ENCODE assay signal across 36 mouse cellular contexts in the genomic region with DNA sequence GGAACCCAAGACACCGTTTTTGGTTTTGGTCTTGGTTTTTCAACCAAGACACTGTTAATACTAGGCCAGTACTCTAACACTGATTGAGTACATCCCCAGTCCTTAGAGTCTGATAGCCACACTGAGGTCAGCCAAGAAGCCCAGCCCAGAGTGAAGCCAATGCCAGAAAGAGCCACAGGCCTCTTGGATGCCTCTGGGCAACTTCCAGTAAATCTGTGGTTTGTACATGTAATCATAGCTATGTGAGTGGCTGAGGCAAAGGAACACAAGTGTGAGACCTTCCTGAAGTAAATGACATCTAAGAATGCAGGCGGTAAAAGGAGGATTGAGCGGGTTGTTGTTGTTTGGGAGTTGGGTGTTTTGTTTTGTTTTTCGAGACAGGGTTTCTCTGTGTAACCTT. TPM values are rescaled to one million over a fixed set of nuclear protein-coding genes. Genes with fewer than 3 reads are reported as not detected.
DNase-seq lines count a peak whose midpoint lies in the region; ATAC-seq lines count a peak whose summit lies in the region.
"Had no signal": no experiment of that assay in that cellular context is flagged by ENCODE, and none has a peak within 500 bp of the region (broad histone marks: within the 10 kb centered on the region; RNA-seq: fewer than 3 reads in every experiment).

No protein-coding gene starts in this region.

- H3K9me3 ChIP-seq in midbrain, embryonic 16.5 days (replicated peaks; ENCODE audit: control insufficient read depth, low read length, poor library complexity, severe bottlenecking) = no peaks in the 10 kb centered on the region
- H3K9me3 ChIP-seq in midbrain, embryonic 15.5 days = no peaks in the 10 kb centered on the region
- H3K9me3 ChIP-seq: embryonic facial prominence, embryonic 15.5 days; forebrain, embryonic 10.5 days; forebrain, embryonic 13.5 days; G1E; heart, embryonic 12.5 days; heart, embryonic 15.5 days; hindbrain, embryonic 10.5 days; hindbrain, embryonic 13.5 days; intestine, embryonic 15.5 days had no signal

- WGBS in midbrain, embryonic 16.5 days = 90% methylated on average over 4 of the region's 4 CpGs
- 97% methylated on average over 4 of the region's 4 CpGs for WGBS in midbrain, embryonic 15.5 days

- H3K36me3 ChIP-seq in midbrain, embryonic 16.5 days (ENCODE audit: control insufficient read depth, insufficient read depth, low read length) = no peaks in the 10 kb centered on the region
- no peaks in the 10 kb centered on the region for H3K36me3 ChIP-seq in midbrain, embryonic 15.5 days (replicated peaks)
- H3K36me3 ChIP-seq: heart, embryonic 15.5 days; intestine, embryonic 15.5 days had no signal

- H3K4me3 ChIP-seq in midbrain, embryonic 16.5 days (ENCODE audit: low read depth, low read length) = no peak overlapping the region
- no peak overlapping the region for H3K4me3 ChIP-seq in midbrain, embryonic 15.5 days
- H3K4me3 ChIP-seq: embryonic facial prominence, embryonic 15.5 days; erythroblast, embryonic 14.5 days; forebrain, embryonic 10.5 days; forebrain, embryonic 13.5 days; heart, embryonic 12.5 days; heart, embryonic 15.5 days; hindbrain, embryonic 10.5 days; hindbrain, embryonic 13.5 days; intestine, embryonic 15.5 days had no signal

- H3K27ac ChIP-seq in midbrain, embryonic 16.5 days (ENCODE audit: low read length) = no peak overlapping the region
- no peak overlapping the region for H3K27ac ChIP-seq in midbrain, embryonic 15.5 days
- H3K27ac ChIP-seq: embryonic facial prominence, embryonic 15.5 days; forebrain, embryonic 10.5 days; forebrain, embryonic 13.5 days; heart, embryonic 15.5 days; hindbrain, embryonic 10.5 days; hindbrain, embryonic 13.5 days; intestine, embryonic 15.5 days had no signal

- no peak overlapping the region for H3K9ac ChIP-seq in midbrain, embryonic 16.5 days (ENCODE audit: low read depth, low read length)
- no peak overlapping the region for H3K9ac ChIP-seq in midbrain, embryonic 15.5 days
- H3K9ac ChIP-seq: embryonic facial prominence, embryonic 15.5 days; forebrain, embryonic 13.5 days; heart, embryonic 12.5 days; heart, embryonic 15.5 days; hindbrain, embryonic 13.5 days; intestine, embryonic 15.5 days had no signal

- H3K27me3 ChIP-seq in midbrain, embryonic 16.5 days (ENCODE audit: control insufficient read depth, insufficient read depth, low read depth, low read length) = no peaks in the 10 kb centered on the region
- no peaks in the 10 kb centered on the region for H3K27me3 ChIP-seq in midbrain, embryonic 15.5 days (replicated peaks)
- H3K27me3 ChIP-seq: CH12.LX; embryonic facial prominence, embryonic 15.5 days; forebrain, embryonic 13.5 days; heart, embryonic 12.5 days; heart, embryonic 15.5 days; hindbrain, embryonic 13.5 days; intestine, embryonic 15.5 days had no signal

- no peak overlapping the region for H3K4me2 ChIP-seq in midbrain, embryonic 16.5 days (ENCODE audit: low read length)
- H3K4me2 ChIP-seq in midbrain, embryonic 15.5 days = no peak overlapping the region
- H3K4me2 ChIP-seq: embryonic facial prominence, embryonic 15.5 days; forebrain, embryonic 13.5 days; heart, embryonic 12.5 days; heart, embryonic 15.5 days; hindbrain, embryonic 13.5 days; intestine, embryonic 15.5 days had no signal

- no peak for ATAC-seq in midbrain, embryonic 16.5 days
- no peak for ATAC-seq in midbrain, embryonic 15.5 days (replicated peaks)
- ATAC-seq: activated CD4-positive, CD25-positive, alpha-beta regulatory T cell, adult 4 months; forebrain, embryonic 13.5 days; forebrain, embryonic 16.5 days; hindbrain, embryonic 16.5 days; intestine, embryonic 15.5 days had no signal

- no peaks in the 10 kb centered on the region for H3K4me1 ChIP-seq in midbrain, embryonic 16.5 days (ENCODE audit: control insufficient read depth, insufficient read depth, low read length)
- H3K4me1 ChIP-seq in midbrain, embryonic 15.5 days = no peaks in the 10 kb centered on the region
- H3K4me1 ChIP-seq: embryonic facial prominence, embryonic 15.5 days; forebrain, embryonic 10.5 days; forebrain, embryonic 13.5 days; heart, embryonic 12.5 days; heart, embryonic 15.5 days; hindbrain, embryonic 10.5 days; hindbrain, embryonic 13.5 days; intestine, embryonic 15.5 days had no signal

- DNase-seq in lung, postnatal 10 days = peak; percentile 32
- no peak for DNase-seq in lung, adult 18-20 months
- peak; percentile 90 for DNase-seq in 3T3-L1 (ENCODE audit: low read depth, low spot score)
- peak; percentile 77 for DNase-seq in NIH3T3 (ENCODE audit: low read depth)
- peak; percentile 42 for DNase-seq in fibroblast of lung, adult 2 months (ENCODE audit: low read depth)
- DNase-seq: adrenal gland, adult 2 months; adrenal gland, postnatal 14 days; B cell, adult 2 months; cerebellum, adult 11-12 months; cerebellum, adult 8-10 months; cerebellum, postnatal 10 days; cerebellum, postnatal 36 days; embryo, embryonic 11 days; gastrocnemius, postnatal 10 days; gastrocnemius, postnatal 36 days; heart, postnatal 10 days; heart, postnatal 36 days; kidney, adult 11 months had no signal

RNA-seq across cellular contexts. Expression of a gene that starts 31.1 kb away (rescaled TPM):
- 84.6 and 88.4 TPM in 2 replicates for polyA plus RNA-seq in midbrain, embryonic 16.5 days (2015; fragmentation: Nextera tagmentation; extraction: Ambion mirVana)
- polyA plus RNA-seq in midbrain, embryonic 15.5 days (2015; fragmentation: Nextera tagmentation; extraction: Ambion mirVana) = 92.6 and 96.4 TPM in 2 replicates

RNA-seq across cellular contexts. Expression of a gene that starts 36.0 kb away (rescaled TPM):
- 12.8 and 13.5 TPM in 2 replicates for polyA plus RNA-seq in midbrain, embryonic 16.5 days (2015; fragmentation: Nextera tagmentation; extraction: Ambion mirVana)
- 16.0 and 17.7 TPM in 2 replicates for polyA plus RNA-seq in midbrain, embryonic 15.5 days (2015; fragmentation: Nextera tagmentation; extraction: Ambion mirVana)

RNA-seq across cellular contexts. Expression of a gene that starts 41.4 kb away (rescaled TPM):
- polyA plus RNA-seq in midbrain, embryonic 16.5 days (2015; fragmentation: Nextera tagmentation; extraction: Ambion mirVana) = 0.11 TPM in 1 of 2 replicates, not detected in the other
- 0.06 and 0.11 TPM in 2 replicates for polyA plus RNA-seq in midbrain, embryonic 15.5 days (2015; fragmentation: Nextera tagmentation; extraction: Ambion mirVana)
- polyA plus RNA-seq: adrenal gland, adult 2 months; embryonic facial prominence, embryonic 11.5 days; embryonic facial prominence, embryonic 15.5 days; erythroblast, embryonic 14.5 days; forebrain, embryonic 10.5 days; forebrain, embryonic 13.5 days; forebrain, embryonic 16.5 days; G1E; heart, embryonic 12.5 days; heart, embryonic 15.5 days; hindbrain, embryonic 10.5 days; hindbrain, embryonic 16.5 days; intestine, embryonic 15.5 days had no signal

RNA-seq across cellular contexts. Expression of a gene that starts 50.9 kb away (rescaled TPM):
- polyA plus RNA-seq in midbrain, embryonic 16.5 days (2015; fragmentation: Nextera tagmentation; extraction: Ambion mirVana) = not detected in 2 replicates
- not detected in 2 replicates for polyA plus RNA-seq in midbrain, embryonic 15.5 days (2015; fragmentation: Nextera tagmentation; extraction: Ambion mirVana)
- polyA plus RNA-seq: activated CD4-positive, CD25-positive, alpha-beta regulatory T cell, adult 4 months; adrenal gland, adult 2 months; cortical plate, adult 2 months; embryonic facial prominence, embryonic 11.5 days; embryonic facial prominence, embryonic 15.5 days; erythroblast, embryonic 14.5 days; forebrain, embryonic 10.5 days; forebrain, embryonic 13.5 days; forebrain, embryonic 16.5 days; G1E; heart, embryonic 12.5 days; heart, embryonic 15.5 days; hindbrain, embryonic 10.5 days; hindbrain, embryonic 13.5 days; hindbrain, embryonic 16.5 days; intestine, embryonic 15.5 days had no signal

RNA-seq across cellular contexts. Expression of a gene that starts 52.1 kb away (rescaled TPM):
- polyA plus RNA-seq in midbrain, embryonic 16.5 days (2015; fragmentation: Nextera tagmentation; extraction: Ambion mirVana) = 454 and 460 TPM in 2 replicates
- polyA plus RNA-seq in midbrain, embryonic 15.5 days (2015; fragmentation: Nextera tagmentation; extraction: Ambion mirVana) = 402 and 414 TPM in 2 replicates

Comparison
In these comparisons a context has a peak if more than half of its experiments do, and no peak if none do; other contexts are left out.
1. DNase-seq: peak in lung, postnatal 10 days (single experiment), 3T3-L1 (single experiment), NIH3T3 (single experiment) and fibroblast of lung, adult 2 months (single experiment); none in lung, adult 18-20 months (0 of 2).